Mouse (Mus musculus): ENCODE measurements around the gene Sinhcaf. TPM values are rescaled to one million over a fixed set of nuclear protein-coding genes. Genes with fewer than 3 reads are reported as not detected.
A peak's percentile ranks its signal among the peaks of the same experiment; 100 is the strongest.
"Not testable (repeated sequence)": the region's sequence is repeated elsewhere in the genome, so short reads cannot be mapped to it uniquely, and the experiment has no call there.

Sinhcaf gene
- polyA plus RNA-seq, 1 experiment from 2014 or later: 23.0 TPM

DNA sequence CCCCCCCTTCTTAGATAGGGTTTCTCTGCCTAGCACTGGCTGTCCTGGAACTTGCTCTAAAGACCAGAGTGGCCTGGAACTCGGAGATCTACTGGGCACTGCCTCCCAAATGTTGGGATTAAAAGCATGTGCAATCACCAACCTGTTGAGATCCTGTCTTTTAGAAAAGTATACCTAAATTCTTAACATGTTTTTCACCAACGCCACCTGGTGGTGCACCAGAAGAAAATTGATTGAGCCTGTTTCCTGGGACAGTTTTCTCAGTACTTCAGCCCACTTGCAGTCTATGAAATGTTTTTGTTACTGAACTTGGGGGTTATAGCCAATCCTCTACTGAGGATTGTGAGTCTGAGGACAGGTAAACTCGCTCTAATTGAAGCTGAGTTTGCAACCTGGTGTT, 29.4 kb downstream of the Sinhcaf start:
- Histone ChIP-seq H3K4me3 (ENCODE audit: low read depth, low read length) (no peak overlapping the region), H3K36me3 (ENCODE audit: control insufficient read depth, insufficient read depth) (peaks cover 13% of the 10 kb centered on the region; the same call in 1 of the 2 replicates), H3K4me2 (replicated peaks; ENCODE audit: low read depth) (no peak overlapping the region), H3K27ac (ENCODE audit: low read depth, low read length) (no peak overlapping the region), H3K4me1 (replicated peaks; ENCODE audit: control insufficient read depth, insufficient read depth, low read length) (no peaks in the 10 kb centered on the region), H3K9me3 (ENCODE audit: control insufficient read depth) (no peaks in the 10 kb centered on the region), H3K9ac (ENCODE audit: low read depth, low read length) (no peak overlapping the region), H3K27me3 (replicated peaks; ENCODE audit: control insufficient read depth, insufficient read depth, low read length) (no peaks in the 10 kb centered on the region)
- WGBS: 47% methylated on average over 3 of the region's 3 CpGs
- ATAC-seq: no peak
- TF ChIP-seq CTCF (IDR thresholded peaks at IDR 0.05; ENCODE audit: low read depth): peak; percentile 67

DNA sequence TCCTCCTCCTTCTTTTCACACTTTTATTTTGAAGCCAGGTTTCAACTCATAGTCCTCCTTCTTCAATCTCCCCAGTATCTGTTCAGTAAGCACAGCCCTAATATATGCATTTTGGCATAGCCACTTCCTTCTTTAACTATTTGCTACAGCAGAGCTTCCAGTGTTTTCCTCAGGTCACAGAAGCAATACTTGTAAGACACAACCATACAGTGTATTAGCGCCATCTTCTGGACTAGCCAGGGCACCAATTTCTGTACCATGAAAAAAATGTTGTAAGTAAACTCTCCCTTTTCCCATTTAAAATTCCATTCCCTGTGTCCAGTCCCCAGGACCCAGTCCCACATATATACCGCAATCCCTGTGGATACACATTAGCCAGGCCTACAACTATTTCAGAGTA, 32.3 kb downstream of the Sinhcaf start:
- ATAC-seq: peak; percentile 31; the same call in 1 of the 2 replicates

DNA sequence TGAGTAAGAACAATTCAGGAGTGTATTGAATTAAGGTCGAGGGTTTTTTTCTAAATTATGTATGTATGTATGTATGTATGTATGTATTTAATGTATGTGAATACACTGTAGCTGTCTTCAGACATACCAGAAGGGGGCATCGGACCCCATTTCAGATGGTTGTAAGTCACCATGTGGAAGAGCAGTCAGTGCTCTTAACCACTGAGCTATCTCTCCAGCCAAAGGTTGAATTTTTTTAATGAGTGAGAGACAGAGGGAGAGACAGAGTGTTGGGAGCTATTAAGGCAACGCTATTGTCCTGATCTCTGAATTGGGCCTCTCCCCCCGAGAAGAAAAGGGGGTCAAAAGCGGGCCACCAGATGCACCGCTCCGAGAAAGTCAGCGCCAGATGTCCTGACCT, 34.4 kb downstream of the Sinhcaf start:
- not testable (repeated sequence) for H3K36me3 ChIP-seq (ENCODE audit: control insufficient read depth, insufficient read depth); H3K9ac ChIP-seq (ENCODE audit: low read depth, low read length); H3K27me3 ChIP-seq (replicated peaks; ENCODE audit: control insufficient read depth, insufficient read depth, low read length); H3K4me3 ChIP-seq (ENCODE audit: low read depth, low read length); H3K4me1 ChIP-seq (replicated peaks; ENCODE audit: control insufficient read depth, insufficient read depth, low read length); H3K9me3 ChIP-seq (ENCODE audit: control insufficient read depth); H3K4me2 ChIP-seq (replicated peaks; ENCODE audit: low read depth); ATAC-seq; H3K27ac ChIP-seq (ENCODE audit: low read depth, low read length)
- 80% methylated on average over 8 of the region's 8 CpGs for WGBS

More for the DNA sequence above, 32.3 kb downstream of the Sinhcaf start:
- peak; percentile 90 for TF ChIP-seq CTCF (IDR thresholded peaks at IDR 0.05; ENCODE audit: low read depth)
- Histone ChIP-seq H3K4me2 (replicated peaks; ENCODE audit: low read depth) (no peak overlapping the region), H3K9me3 (ENCODE audit: control insufficient read depth) (no peaks in the 10 kb centered on the region), H3K9ac (ENCODE audit: low read depth, low read length) (no peak overlapping the region), H3K36me3 (ENCODE audit: control insufficient read depth, insufficient read depth) (no peaks in the 10 kb centered on the region), H3K27ac (ENCODE audit: low read depth, low read length) (no peak overlapping the region), H3K4me3 (ENCODE audit: low read depth, low read length) (no peak overlapping the region), H3K4me1 (replicated peaks; ENCODE audit: control insufficient read depth, insufficient read depth, low read length) (no peaks in the 10 kb centered on the region), H3K27me3 (replicated peaks; ENCODE audit: control insufficient read depth, insufficient read depth, low read length) (no peaks in the 10 kb centered on the region)
- WGBS: 10% methylated on average over 2 of the region's 2 CpGs

DNA sequence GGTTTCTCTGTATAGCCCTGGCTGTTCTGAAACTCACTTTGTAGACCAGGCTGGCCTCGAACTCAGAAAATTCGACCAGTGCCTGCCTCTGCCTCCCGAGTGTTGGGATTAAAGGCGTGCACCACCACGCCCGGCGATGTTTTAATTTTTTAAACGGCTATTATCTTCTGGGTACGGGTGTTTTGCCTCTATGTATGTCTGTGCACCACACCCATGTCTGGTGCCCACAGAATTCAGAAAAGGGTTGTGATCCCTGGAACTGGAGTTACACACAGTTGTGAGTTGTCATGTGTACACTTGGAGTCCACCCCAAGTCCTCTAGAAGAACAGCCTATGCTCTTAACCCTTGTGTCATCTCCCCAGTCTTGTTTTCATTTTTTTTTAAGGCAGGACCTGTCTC, 39.3 kb downstream of the Sinhcaf start:
- Histone ChIP-seq H3K9me3 (ENCODE audit: control insufficient read depth) (no peaks in the 10 kb centered on the region), H3K4me1 (replicated peaks; ENCODE audit: control insufficient read depth, insufficient read depth, low read length) (0 out of 2 replicates have a peak, but pooled peaks cover 3% of the 10 kb centered on the region), H3K36me3 (ENCODE audit: control insufficient read depth, insufficient read depth) (no peaks in the 10 kb centered on the region), H3K4me3 (ENCODE audit: low read depth, low read length) (no peak overlapping the region), H3K27ac (ENCODE audit: low read depth, low read length) (no peak overlapping the region), H3K27me3 (replicated peaks; ENCODE audit: control insufficient read depth, insufficient read depth, low read length) (no peaks in the 10 kb centered on the region), H3K4me2 (replicated peaks; ENCODE audit: low read depth) (no peak overlapping the region), H3K9ac (ENCODE audit: low read depth, low read length) (no peak overlapping the region)
- TF ChIP-seq CTCF (IDR thresholded peaks at IDR 0.05; ENCODE audit: low read depth): no peak
- ATAC-seq: no peak
- WGBS: 83% methylated on average over 9 of the region's 9 CpGs

DNA sequence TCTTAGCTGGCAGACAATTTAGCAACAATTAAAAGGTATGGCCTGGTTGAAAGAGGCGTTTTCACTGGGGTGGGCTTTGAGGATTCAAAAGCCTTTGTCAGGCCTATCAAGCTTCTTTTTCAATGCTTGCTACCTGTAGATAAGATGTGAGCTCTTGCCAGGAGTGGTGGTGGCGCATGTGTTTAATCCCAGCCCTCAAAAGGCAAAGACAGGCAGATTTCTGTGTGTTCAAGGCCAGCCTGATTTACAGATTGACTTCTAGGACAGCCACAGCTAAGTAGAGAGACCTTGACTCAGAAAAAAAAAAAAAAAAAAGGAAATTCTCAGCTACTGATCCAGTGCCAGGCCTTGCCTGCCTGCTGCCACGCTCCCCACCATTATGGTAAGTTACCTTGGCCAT, 43.5 kb downstream of the Sinhcaf start:
- 80% methylated on average over 3 of the region's 3 CpGs for WGBS
- Histone ChIP-seq H3K9ac (ENCODE audit: low read depth, low read length) (no peak overlapping the region), H3K4me2 (replicated peaks; ENCODE audit: low read depth) (no peak overlapping the region), H3K4me1 (replicated peaks; ENCODE audit: control insufficient read depth, insufficient read depth, low read length) (0 out of 2 replicates have a peak, but pooled peaks cover 3% of the 10 kb centered on the region), H3K27me3 (replicated peaks; ENCODE audit: control insufficient read depth, insufficient read depth, low read length) (no peaks in the 10 kb centered on the region), H3K9me3 (ENCODE audit: control insufficient read depth) (no peaks in the 10 kb centered on the region), H3K4me3 (ENCODE audit: low read depth, low read length) (no peak overlapping the region), H3K27ac (ENCODE audit: low read depth, low read length) (no peak overlapping the region), H3K36me3 (ENCODE audit: control insufficient read depth, insufficient read depth) (no peaks in the 10 kb centered on the region)
- TF ChIP-seq CTCF (IDR thresholded peaks at IDR 0.05; ENCODE audit: low read depth): no peak
- ATAC-seq: no peak

DNA sequence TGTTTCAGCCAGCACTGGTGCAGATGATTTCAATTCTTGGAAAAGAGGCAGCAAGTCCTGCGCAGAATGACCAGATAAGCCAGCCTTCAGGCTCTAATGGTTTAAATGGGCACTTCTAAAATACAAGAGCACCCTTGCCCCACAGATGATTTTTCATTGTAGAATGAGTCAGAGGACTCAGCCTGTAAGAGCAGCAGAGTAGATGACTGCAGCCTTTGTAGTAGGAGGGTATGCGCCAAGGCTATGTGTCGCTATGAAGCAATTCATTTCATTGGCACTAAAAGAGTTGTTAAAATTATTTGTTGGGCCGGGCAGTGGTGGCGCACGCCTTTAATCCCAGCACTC, 49.8 kb downstream of the Sinhcaf start:
- Histone ChIP-seq H3K36me3 (ENCODE audit: control insufficient read depth, insufficient read depth) (no peaks in the 10 kb centered on the region), H3K4me2 (replicated peaks; ENCODE audit: low read depth) (peak overlapping the region; percentile 93), H3K9me3 (ENCODE audit: control insufficient read depth) (no peaks in the 10 kb centered on the region), H3K27ac (ENCODE audit: low read depth, low read length) (peak overlapping the region; percentile 63), H3K27me3 (replicated peaks; ENCODE audit: control insufficient read depth, insufficient read depth, low read length) (no peaks in the 10 kb centered on the region), H3K4me3 (ENCODE audit: low read depth, low read length) (peak overlapping the region; percentile 79), H3K9ac (ENCODE audit: low read depth, low read length) (peak overlapping the region; percentile 59; the same call in 1 of the 2 replicates), H3K4me1 (replicated peaks; ENCODE audit: control insufficient read depth, insufficient read depth, low read length) (no peaks in the 10 kb centered on the region)
- ATAC-seq: 0 out of 2 replicates have a peak, but pooled peaks have one; percentile 26
- 39% methylated on average over 6 of the region's 6 CpGs for WGBS
- TF ChIP-seq CTCF (IDR thresholded peaks at IDR 0.05; ENCODE audit: low read depth): no peak

All from intestine, postnatal 0 days (tissue).